Mouse (Mus musculus) liver, postnatal 0 days (tissue): ENCODE results near the gene Cacna2d4. TPM values are rescaled to one million over a fixed set of nuclear protein-coding genes. Genes with fewer than 3 reads are reported as not detected.

ENCODE experiments used
- ATAC-seq: fragments of 200-750 bp; cut with Nextera tagmentation; 2 replicates; pipeline ENCODE4 v1.8.0; 2017; ENCODE audit warnings: mild to moderate bottlenecking, moderate library complexity
- DNase-seq: peaks from one replicate; pipeline ENCODE4 v3.0.0-alpha.2; 2016
- H3K27ac ChIP-seq: fragments of 300-500 bp; sonication (generic); 2 replicates; pipeline ENCODE4 v1.5.1; 2014; ENCODE audit warnings: antibody characterized with exemption, moderate library complexity, mild to moderate bottlenecking, low read depth
- H3K27me3 ChIP-seq: fragments of 300-500 bp; sonication (generic); 2 replicates; pipeline ENCODE4 v1.6.1; 2014; ENCODE audit warnings: low read length, control low read depth, mixed read lengths; ENCODE audit not compliant: insufficient read depth
- H3K36me3 ChIP-seq: fragments of 300-500 bp; sonication (generic); replicated peaks from 2 replicates; pipeline ENCODE4 v1.6.1; 2014; ENCODE audit warnings: mild to moderate bottlenecking, control low read depth, low read length, moderate library complexity, mixed read lengths; ENCODE audit not compliant: insufficient read depth
- H3K4me1 ChIP-seq: fragments of 300-500 bp; sonication (generic); 2 replicates; pipeline ENCODE4 v1.6.1; 2014; ENCODE audit warnings: antibody characterized with exemption, mild to moderate bottlenecking, control low read depth; ENCODE audit not compliant: insufficient read depth
- H3K4me2 ChIP-seq: fragments of 300-500 bp; sonication (generic); 2 replicates; pipeline ENCODE4 v1.6.1; 2014; ENCODE audit warnings: low read depth, mild to moderate bottlenecking, low read length, moderate library complexity, mixed read lengths
- H3K4me3 ChIP-seq: fragments of 300-500 bp; sonication (generic); 2 replicates; pipeline ENCODE4 v1.5.1; 2014; ENCODE audit warnings: low read depth, low read length
- H3K9ac ChIP-seq: fragments of 300-500 bp; sonication (generic); replicated peaks from 2 replicates; pipeline ENCODE4 v1.6.1; 2014; ENCODE audit warnings: mild to moderate bottlenecking, moderate library complexity
- H3K9me3 ChIP-seq: fragments of 300-500 bp; sonication (generic); 2 replicates; pipeline ENCODE4 v1.6.1; 2016; ENCODE audit warnings: mild to moderate bottlenecking, control low read depth, low read length, mixed read lengths
- CTCF ChIP-seq: sonication (generic); IDR thresholded peaks from 2 replicates; pipeline ENCODE4 v1.5.1; 2016; ENCODE audit warnings: antibody characterized with exemption, low read depth
- EP300 ChIP-seq: IDR thresholded peaks from 2 replicates; pipeline ENCODE4 v1.6.1; 2016; ENCODE audit warnings: antibody characterized with exemption, low read depth, mild to moderate bottlenecking
- WGBS: fragments of 180-500 bp; shearing (Covaris S2); extraction: QIAGEN DNeasy Blood & Tissue Kit; methylation state at CpG from one replicate; pipeline ENCODE4 v1.1.7; 2014; ENCODE audit not compliant: insufficient replicate concordance; 5-methylcytosine and 5-hydroxymethylcytosine counted together
- polyA plus RNA-seq: library from polyadenylated mRNA; unstranded; fragments of >200 nt; fragmentation: Nextera tagmentation; extraction: Ambion mirVana; gene quantifications from 2 replicates; pipeline ENCODE4 v1.2.1, GENCODE M21; 2015

Gene Cacna2d4
- polyA plus RNA-seq, 1 experiment from 2014 or later = 0.08 TPM

GRCm38 (mm10) chr6:119312381-119312780, 76.1 kb downstream of the Cacna2d4 start:
- TF ChIP-seq CTCF = no peak
- no peak for TF ChIP-seq EP300
- no peak overlapping the region for H3K4me2 ChIP-seq
- 70% methylated on average over 6 of the region's 6 CpGs for WGBS
- H3K4me1 ChIP-seq = no peaks in the 10 kb centered on the region
- DNase-seq (no peak), ATAC-seq (no peak)
- H3K4me3 ChIP-seq = no peak overlapping the region
- H3K9ac ChIP-seq = no peak overlapping the region
- H3K9me3 ChIP-seq = no peaks in the 10 kb centered on the region
- no peaks in the 10 kb centered on the region for H3K27me3 ChIP-seq
- no peaks in the 10 kb centered on the region for H3K36me3 ChIP-seq
- H3K27ac ChIP-seq = no peak overlapping the region

GRCm38 (mm10) chr6:119313096-119313495, 76.8 kb downstream of the Cacna2d4 start:
- WGBS = 56% methylated on average over 3 of the region's 3 CpGs
- TF ChIP-seq EP300 (no peak), CTCF (no peak)
- ATAC-seq = no peak
- no peak overlapping the region for H3K4me2 ChIP-seq
- no peaks in the 10 kb centered on the region for H3K4me1 ChIP-seq
- no peak overlapping the region for H3K27ac ChIP-seq
- no peaks in the 10 kb centered on the region for H3K9me3 ChIP-seq
- no peak overlapping the region for H3K4me3 ChIP-seq
- no peaks in the 10 kb centered on the region for H3K27me3 ChIP-seq
- no peak for DNase-seq
- no peak overlapping the region for H3K9ac ChIP-seq
- H3K36me3 ChIP-seq = no peaks in the 10 kb centered on the region

GRCm38 (mm10) chr6:119313588-119314375, 77.5 kb downstream of the Cacna2d4 start:
- H3K4me2 ChIP-seq = no peak overlapping the region
- no peaks in the 10 kb centered on the region for H3K27me3 ChIP-seq
- no peak overlapping the region for H3K4me3 ChIP-seq
- TF ChIP-seq CTCF (no peak), EP300 (no peak)
- DNase-seq = no peak
- no peak overlapping the region for H3K9ac ChIP-seq
- no peaks in the 10 kb centered on the region for H3K9me3 ChIP-seq
- WGBS = 64% methylated on average over 14 of the region's 14 CpGs
- ATAC-seq = no peak
- H3K27ac ChIP-seq = no peak overlapping the region
- H3K4me1 ChIP-seq = no peaks in the 10 kb centered on the region
- H3K36me3 ChIP-seq = no peaks in the 10 kb centered on the region

- no peak for ATAC-seq
- DNase-seq = no peak
- Histone ChIP-seq H3K36me3 (no peaks in the 10 kb centered on the region), H3K4me3 (no peak overlapping the region), H3K27ac (no peak overlapping the region), H3K4me2 (no peak overlapping the region), H3K27me3 (no peaks in the 10 kb centered on the region), H3K9me3 (0 out of 2 replicates have a peak, but pooled peaks cover 2% of the 10 kb centered on the region), H3K4me1 (no peaks in the 10 kb centered on the region), H3K9ac (no peak overlapping the region)
- 41% methylated on average over 7 of the region's 7 CpGs for WGBS
- no peak for TF ChIP-seq EP300
- TF ChIP-seq CTCF = no peak
Observed at GRCm38 (mm10) chr6:119314751-119315476, 78.6 kb downstream of the Cacna2d4 start.

- 81% methylated on average over 9 of the region's 9 CpGs for WGBS
- ATAC-seq = no peak
- H3K9me3 ChIP-seq = 0 out of 2 replicates have a peak, but pooled peaks cover 2% of the 10 kb centered on the region
Observed at GRCm38 (mm10) chr6:119318732-119319131, 82.4 kb downstream of the Cacna2d4 start.

GRCm38 (mm10) chr6:119319358-119319757, 83.0 kb downstream of the Cacna2d4 start:
- Histone ChIP-seq H3K4me1 (no peaks in the 10 kb centered on the region), H3K4me3 (no peak overlapping the region), H3K4me2 (no peak overlapping the region), H3K9me3 (0 out of 2 replicates have a peak, but pooled peaks cover 2% of the 10 kb centered on the region), H3K36me3 (no peaks in the 10 kb centered on the region), H3K9ac (no peak overlapping the region), H3K27ac (no peak overlapping the region), H3K27me3 (0 out of 2 replicates have a peak, but pooled peaks cover 3% of the 10 kb centered on the region)
- no peak for TF ChIP-seq EP300
- TF ChIP-seq CTCF = peak; percentile 46
- ATAC-seq (no peak), DNase-seq (no peak)
- WGBS = 64% methylated on average over 2 of the region's 2 CpGs

More at GRCm38 (mm10) chr6:119318732-119319131, 82.4 kb downstream of the Cacna2d4 start:
- H3K27me3 ChIP-seq = 0 out of 2 replicates have a peak, but pooled peaks cover 3% of the 10 kb centered on the region
- no peak overlapping the region for H3K4me2 ChIP-seq
- no peaks in the 10 kb centered on the region for H3K36me3 ChIP-seq
- no peak overlapping the region for H3K4me3 ChIP-seq
- no peaks in the 10 kb centered on the region for H3K4me1 ChIP-seq
- H3K9ac ChIP-seq = no peak overlapping the region
- no peak for DNase-seq
- no peak for TF ChIP-seq EP300
- TF ChIP-seq CTCF = no peak
- no peak overlapping the region for H3K27ac ChIP-seq
